Mouse (Mus musculus) olfactory bulb, adult 2 months (tissue): ENCODE data around the gene Gm4869. TPM values are rescaled to one million over a fixed set of nuclear protein-coding genes. Genes with fewer than 3 reads are reported as not detected.
"Not testable (repeated sequence)": the region's sequence is repeated elsewhere in the genome, so short reads cannot be mapped to it uniquely, and the experiment has no call there.

ENCODE experiments used
- H3K27ac ChIP-seq: fragments of 200-500 bp; 2 replicates; pipeline ENCODE4 v1.5.1; 2012; ENCODE audit warnings: low read depth, low read length; ENCODE audit not compliant: insufficient read depth
- H3K4me1 ChIP-seq: fragments of 200-500 bp; 2 replicates; pipeline ENCODE4 v1.6.1; 2012; ENCODE audit warnings: low read length; ENCODE audit not compliant: control insufficient read depth, insufficient read depth
- H3K4me3 ChIP-seq: fragments of 200-500 bp; 2 replicates; pipeline ENCODE4 v1.5.1; 2012; ENCODE audit warnings: mild to moderate bottlenecking, low read depth, low read length, moderate library complexity; ENCODE audit not compliant: insufficient read depth
- CTCF ChIP-seq: fragments of 200-500 bp; IDR thresholded peaks from 2 replicates; pipeline ENCODE4 v1.5.1; 2012; ENCODE audit warnings: low read depth, mild to moderate bottlenecking, low read length, moderate library complexity; ENCODE audit not compliant: insufficient read depth
- POLR2A ChIP-seq: fragments of 200-500 bp; IDR thresholded peaks from 2 replicates; pipeline ENCODE4 v1.6.1; 2012; ENCODE audit warnings: mild to moderate bottlenecking, low read depth, low read length, moderate library complexity; ENCODE audit not compliant: insufficient read depth
- WGBS: fragments of 180-500 bp; shearing (Covaris S2); methylation state at CpG from one replicate; pipeline ENCODE4 v1.1.7; 2018; 5-methylcytosine and 5-hydroxymethylcytosine counted together
- polyA plus RNA-seq: library from polyadenylated mRNA; stranded (reverse); fragments of >200 nt; gene quantifications from 2 replicates; pipeline ENCODE4 v1.2.4, GENCODE M21; 2012; ENCODE audit warnings: low replicate concordance; ENCODE audit not compliant: missing spikeins, insufficient read depth, insufficient read length

The Gm4869 gene
- polyA plus RNA-seq, 1 experiment: not detected

DNA sequence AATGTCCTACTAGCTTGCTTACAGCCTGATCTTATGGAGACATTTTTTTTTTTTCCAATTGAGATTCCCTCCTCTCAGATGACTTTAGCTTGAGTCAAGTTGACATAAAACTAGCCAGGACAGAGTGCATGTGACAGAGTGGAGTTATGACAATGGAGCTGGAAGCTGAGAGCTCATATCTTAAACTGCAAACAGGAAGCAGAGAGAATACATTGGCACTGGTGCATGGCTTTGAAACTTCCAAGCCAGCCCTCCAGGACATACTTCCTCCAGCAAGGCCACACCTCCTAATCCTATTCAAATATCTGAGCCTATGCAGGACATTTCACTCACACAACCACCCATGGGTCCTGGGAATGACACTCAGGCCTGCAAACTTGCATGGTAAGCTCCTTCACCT lies 9.0 kb downstream of the Gm4869 start:
- Histone ChIP-seq H3K4me3 (no peak overlapping the region), H3K27ac (no peak overlapping the region), H3K4me1 (no peaks in the 10 kb centered on the region)
- TF ChIP-seq CTCF (no peak), POLR2A (no peak)

DNA sequence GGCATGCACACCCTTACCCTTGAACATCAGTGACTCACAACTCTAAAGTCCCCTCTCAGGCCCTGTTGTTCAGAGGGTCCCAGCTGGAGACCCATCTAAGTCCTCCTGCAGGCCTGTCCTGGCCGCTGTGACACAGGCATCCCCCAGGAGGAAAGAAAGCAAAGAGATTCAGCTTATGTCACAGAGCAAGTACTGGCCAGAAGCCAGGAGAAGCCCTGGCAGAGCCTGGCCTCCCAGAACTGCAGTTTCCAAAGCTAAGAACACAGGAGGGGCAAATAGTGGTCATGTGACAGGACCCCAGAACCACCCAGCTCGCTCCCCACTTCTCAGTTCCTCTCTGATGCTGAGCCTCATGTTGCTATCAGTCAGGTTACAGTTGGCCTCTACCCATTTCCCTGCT lies 10.0 kb downstream of the Gm4869 start:
- 54% methylated on average over 2 of the region's 2 CpGs for WGBS

DNA sequence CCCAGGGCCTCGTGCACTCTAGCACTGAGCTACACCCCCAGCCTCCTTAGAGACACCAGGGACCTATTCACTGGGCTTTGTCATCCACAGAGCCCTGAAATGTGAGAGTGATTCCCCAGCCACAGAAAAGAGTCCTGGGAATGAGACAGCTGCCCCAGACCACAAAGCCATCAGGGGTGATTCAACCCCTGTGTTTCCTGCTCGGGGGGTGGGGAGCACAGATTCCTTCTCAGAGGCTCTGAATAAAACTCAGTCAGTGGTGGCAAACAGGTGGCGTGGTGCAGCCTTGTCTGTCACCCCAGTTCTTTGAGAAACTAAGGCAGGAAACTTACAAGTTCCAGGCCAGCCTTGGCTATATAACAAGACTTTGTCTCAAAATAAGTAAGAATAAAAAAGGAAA lies 16.0 kb downstream of the Gm4869 start:
- no peak overlapping the region for H3K4me3 ChIP-seq
- 86% methylated on average over 3 of the region's 3 CpGs for WGBS
- TF ChIP-seq POLR2A: no peak
- no peak for TF ChIP-seq CTCF
- H3K4me1 ChIP-seq: no peaks in the 10 kb centered on the region
- H3K27ac ChIP-seq: no peak overlapping the region

More for the DNA sequence above, 10.0 kb downstream of the Gm4869 start:
- no peak for TF ChIP-seq POLR2A
- TF ChIP-seq CTCF: no peak
- Histone ChIP-seq H3K4me1 (no peaks in the 10 kb centered on the region), H3K4me3 (no peak overlapping the region), H3K27ac (no peak overlapping the region)

GRCm38 (mm10) chr5:140463151-140463550 lies 17.7 kb downstream of the Gm4869 start:
- WGBS: 80% methylated on average over 2 of the region's 2 CpGs
- not testable (repeated sequence) for H3K4me1 ChIP-seq, H3K4me3 ChIP-seq, H3K27ac ChIP-seq

DNA sequence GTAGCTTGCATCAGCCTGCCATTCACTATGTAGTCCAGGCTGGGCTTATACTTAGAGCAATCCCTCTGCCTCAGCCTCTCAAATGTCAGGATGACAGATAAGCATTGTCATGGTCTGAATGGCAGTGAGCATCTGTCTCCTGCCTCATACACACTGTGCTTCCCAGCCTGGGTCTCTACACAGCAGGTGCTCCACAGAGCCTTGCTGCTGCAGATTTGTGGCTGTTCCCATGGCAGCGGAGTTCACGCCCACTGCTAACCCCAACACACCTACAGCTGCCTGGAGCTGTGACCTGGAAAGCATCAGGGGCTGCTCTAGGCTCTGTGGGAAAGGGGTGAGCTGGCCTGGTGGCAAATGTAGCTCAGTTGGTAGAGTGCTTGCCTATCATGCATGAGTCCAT lies 19.5 kb downstream of the Gm4869 start:
- Histone ChIP-seq H3K4me3 (no peak overlapping the region), H3K4me1 (no peaks in the 10 kb centered on the region), H3K27ac (no peak overlapping the region)
- TF ChIP-seq POLR2A (no peak), CTCF (no peak)
- WGBS: 82% methylated on average over 2 of the region's 2 CpGs

GRCm38 (mm10) chr5:140472336-140472735 lies 26.9 kb downstream of the Gm4869 start:
- WGBS: 84% methylated on average over 3 of the region's 3 CpGs
- Histone ChIP-seq H3K4me3 (no peak overlapping the region), H3K27ac (no peak overlapping the region), H3K4me1 (peaks cover 2% of the 10 kb centered on the region; the same call in 1 of the 2 replicates)
- no peak for TF ChIP-seq CTCF

GRCm38 (mm10) chr5:140481458-140481857 lies 36.0 kb downstream of the Gm4869 start:
- TF ChIP-seq CTCF (no peak), POLR2A (no peak)
- H3K4me1 ChIP-seq: peaks cover 4% of the 10 kb centered on the region; the same call in 1 of the 2 replicates
- no peak overlapping the region for H3K27ac ChIP-seq
- WGBS: 72% methylated on average over 4 of the region's 4 CpGs
- no peak overlapping the region for H3K4me3 ChIP-seq

- Histone ChIP-seq H3K4me1 (no peaks in the 10 kb centered on the region), H3K4me3 (no peak overlapping the region), H3K27ac (no peak overlapping the region)
- no peak for TF ChIP-seq CTCF
- TF ChIP-seq POLR2A: no peak
- 82% methylated on average over 6 of the region's 6 CpGs for WGBS
These were observed 45.7 kb downstream of the Gm4869 start for GRCm38 (mm10) chr5:140491142-140491541.

DNA sequence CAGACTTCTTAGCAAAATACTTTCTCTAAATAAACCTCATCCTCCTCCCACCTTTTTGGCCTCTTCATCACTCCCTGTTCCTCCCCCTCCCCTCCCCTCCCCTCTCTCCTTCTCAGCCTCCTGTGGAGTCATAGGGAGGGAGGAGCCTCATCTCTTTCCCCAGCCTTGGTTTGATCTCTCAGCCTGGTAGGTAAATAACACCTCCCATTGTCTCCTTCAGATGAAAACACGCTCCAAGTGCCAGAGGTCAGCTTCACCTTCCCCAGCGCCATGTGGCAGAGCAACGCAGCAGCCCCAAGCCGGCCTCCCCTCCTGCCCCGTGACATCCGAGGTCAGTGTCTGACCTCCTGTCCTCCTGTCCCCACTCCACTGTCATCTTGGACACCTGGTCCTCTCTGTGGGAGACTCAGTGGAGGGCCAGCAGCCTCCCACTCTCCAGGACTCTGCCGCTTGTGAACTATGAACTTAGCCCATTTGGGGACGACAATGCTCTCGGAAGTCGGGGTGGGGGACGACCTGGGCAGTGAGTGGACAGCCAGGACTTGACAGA lies 47.3 kb downstream of the Gm4869 start:
- 45% methylated on average over 11 of the region's 11 CpGs for WGBS
- no peak overlapping the region for H3K4me3 ChIP-seq
- TF ChIP-seq POLR2A (no peak), CTCF (no peak)
- H3K4me1 ChIP-seq: no peaks in the 10 kb centered on the region
- no peak overlapping the region for H3K27ac ChIP-seq

DNA sequence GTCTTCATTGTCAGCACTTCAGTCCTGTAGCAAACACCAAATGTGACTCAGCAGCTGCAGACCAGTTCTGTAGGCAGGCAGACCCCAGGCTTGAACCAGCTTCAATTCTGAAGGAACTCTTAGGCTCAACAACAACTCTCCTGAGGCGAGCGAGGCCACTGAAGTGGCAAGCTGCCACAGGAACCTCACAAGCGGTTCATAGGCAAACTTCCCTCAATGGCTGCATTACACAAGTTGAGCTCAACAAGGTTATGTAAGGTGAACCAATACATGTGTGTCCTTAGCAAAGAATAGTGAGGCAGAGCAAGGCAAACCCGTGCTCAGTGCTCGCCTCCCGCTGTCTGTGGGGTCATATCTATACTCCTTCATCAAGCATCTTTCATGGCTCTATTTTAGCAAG lies 52.7 kb downstream of the Gm4869 start:
- 87% methylated on average over 6 of the region's 6 CpGs for WGBS
- Histone ChIP-seq H3K27ac (no peak overlapping the region), H3K4me3 (no peak overlapping the region), H3K4me1 (peaks cover 8% of the 10 kb centered on the region)
- TF ChIP-seq POLR2A: no peak
- TF ChIP-seq CTCF: no peak
